Mouse (Mus musculus): ENCODE results near the gene Rps29. TPM values are rescaled to one million over a fixed set of nuclear protein-coding genes. Genes with fewer than 3 reads are reported as not detected.
"Not testable (repeated sequence)": the region's sequence is repeated elsewhere in the genome, so short reads cannot be mapped to it uniquely, and the experiment has no call there.

Gene Rps29
- 1,269 and 1,739 TPM in 2 replicates for polyA plus RNA-seq (2012; rRNA removed)

GRCm38 (mm10) chr12:69158765-69159577 lies at the start of gene Rps29:
Gene Rps29, minus strand, starts transcription at chr12:69159186.
- H3K27me3 ChIP-seq (replicated peaks; ENCODE audit: control insufficient read depth, insufficient read depth, low read length): not testable (repeated sequence)
- under 1% methylated on average over 58 of the region's 68 CpGs for WGBS

GRCm38 (mm10) chr12:69208520-69208919 lies 49.5 kb upstream of the Rps29 start:
- no peak overlapping the region for H3K4me3 ChIP-seq (ENCODE audit: insufficient read depth, low read depth, low read length)
- TF ChIP-seq POLR2A (IDR thresholded peaks at IDR 0.05; ENCODE audit: low read depth, low read length) (no peak), CTCF (conservative IDR thresholded peaks at IDR 0.05; ENCODE audit: insufficient read depth, insufficient read length, low read depth, low read length) (0 out of 2 replicates have a peak, but pooled peaks have one; percentile 3)
- no peaks in the 10 kb centered on the region for H3K27me3 ChIP-seq (replicated peaks; ENCODE audit: control insufficient read depth, insufficient read depth, low read length)
- no peaks in the 10 kb centered on the region for H3K4me1 ChIP-seq (ENCODE audit: control insufficient read depth, insufficient read depth, low read length)
- no peak for DNase-seq
- H3K27ac ChIP-seq (ENCODE audit: insufficient read depth, low read depth, low read length): no peak overlapping the region
- no peaks in the 10 kb centered on the region for H3K36me3 ChIP-seq (ENCODE audit: control insufficient read depth, insufficient read depth, low read length)
- WGBS: 93% methylated on average over 2 of the region's 2 CpGs

More at GRCm38 (mm10) chr12:69158765-69159577, at the start of gene Rps29:
- DNase-seq: peak; percentile 99
- not testable (repeated sequence) for H3K4me1 ChIP-seq (ENCODE audit: control insufficient read depth, insufficient read depth, low read length)
- Histone ChIP-seq H3K4me3 (ENCODE audit: insufficient read depth, low read depth, low read length) (peak within 1 kb of the TSS; percentile 83), H3K36me3 (ENCODE audit: control insufficient read depth, insufficient read depth, low read length) (peaks cover 10% of the 10 kb centered on the region), H3K27ac (ENCODE audit: insufficient read depth, low read depth, low read length) (peak within 1 kb of the TSS; percentile 84)
- TF ChIP-seq POLR2A (IDR thresholded peaks at IDR 0.05; ENCODE audit: low read depth, low read length): peak; percentile 85

GRCm38 (mm10) chr12:69207926-69208325 lies 48.9 kb upstream of the Rps29 start:
- no peak for DNase-seq
- no peak overlapping the region for H3K27ac ChIP-seq (ENCODE audit: insufficient read depth, low read depth, low read length)
- no peaks in the 10 kb centered on the region for H3K36me3 ChIP-seq (ENCODE audit: control insufficient read depth, insufficient read depth, low read length)
- TF ChIP-seq POLR2A (IDR thresholded peaks at IDR 0.05; ENCODE audit: low read depth, low read length): no peak
- no peak for TF ChIP-seq CTCF (conservative IDR thresholded peaks at IDR 0.05; ENCODE audit: insufficient read depth, insufficient read length, low read depth, low read length)
- no peak overlapping the region for H3K4me3 ChIP-seq (ENCODE audit: insufficient read depth, low read depth, low read length)
- no peaks in the 10 kb centered on the region for H3K27me3 ChIP-seq (replicated peaks; ENCODE audit: control insufficient read depth, insufficient read depth, low read length)
- 97% methylated on average over 7 of the region's 7 CpGs for WGBS
- no peaks in the 10 kb centered on the region for H3K4me1 ChIP-seq (ENCODE audit: control insufficient read depth, insufficient read depth, low read length)

GRCm38 (mm10) chr12:69207396-69207795 lies 48.4 kb upstream of the Rps29 start:
- no peaks in the 10 kb centered on the region for H3K4me1 ChIP-seq (ENCODE audit: control insufficient read depth, insufficient read depth, low read length)
- 91% methylated on average over 8 of the region's 8 CpGs for WGBS
- TF ChIP-seq POLR2A (IDR thresholded peaks at IDR 0.05; ENCODE audit: low read depth, low read length) (no peak), CTCF (conservative IDR thresholded peaks at IDR 0.05; ENCODE audit: insufficient read depth, insufficient read length, low read depth, low read length) (no peak)
- H3K27ac ChIP-seq (ENCODE audit: insufficient read depth, low read depth, low read length): no peak overlapping the region
- no peak overlapping the region for H3K4me3 ChIP-seq (ENCODE audit: insufficient read depth, low read depth, low read length)
- DNase-seq: no peak
- H3K27me3 ChIP-seq (replicated peaks; ENCODE audit: control insufficient read depth, insufficient read depth, low read length): no peaks in the 10 kb centered on the region
- no peaks in the 10 kb centered on the region for H3K36me3 ChIP-seq (ENCODE audit: control insufficient read depth, insufficient read depth, low read length)

- H3K27ac ChIP-seq (ENCODE audit: insufficient read depth, low read depth, low read length): no peak within 1 kb of the TSS
- TF ChIP-seq POLR2A (IDR thresholded peaks at IDR 0.05; ENCODE audit: low read depth, low read length) (no peak), CTCF (conservative IDR thresholded peaks at IDR 0.05; ENCODE audit: insufficient read depth, insufficient read length, low read depth, low read length) (no peak)
- no peak for DNase-seq
- no peaks in the 10 kb centered on the region for H3K36me3 ChIP-seq (ENCODE audit: control insufficient read depth, insufficient read depth, low read length)
- no peaks in the 10 kb centered on the region; the same call in 1 of the 2 replicates for H3K4me1 ChIP-seq (ENCODE audit: control insufficient read depth, insufficient read depth, low read length)
- H3K27me3 ChIP-seq (replicated peaks; ENCODE audit: control insufficient read depth, insufficient read depth, low read length): no peaks in the 10 kb centered on the region
- no peak within 1 kb of the TSS for H3K4me3 ChIP-seq (ENCODE audit: insufficient read depth, low read depth, low read length)
- WGBS: 78% methylated on average over 16 of the region's 16 CpGs
Observed at GRCm38 (mm10) chr12:69204052-69204833, 45.3 kb upstream of the Rps29 start, which contains the start of gene Gm49384. Gene Gm49384, minus strand, starts transcription at chr12:69204267.

- H3K36me3 ChIP-seq (ENCODE audit: control insufficient read depth, insufficient read depth, low read length): no peaks in the 10 kb centered on the region; the same call in 1 of the 2 replicates
- no peak for TF ChIP-seq CTCF (conservative IDR thresholded peaks at IDR 0.05; ENCODE audit: insufficient read depth, insufficient read length, low read depth, low read length)
- H3K4me3 ChIP-seq (ENCODE audit: insufficient read depth, low read depth, low read length): no peak overlapping the region
- DNase-seq: no peak
- H3K27ac ChIP-seq (ENCODE audit: insufficient read depth, low read depth, low read length): no peak overlapping the region
- peaks cover 5% of the 10 kb centered on the region; the same call in 1 of the 2 replicates for H3K4me1 ChIP-seq (ENCODE audit: control insufficient read depth, insufficient read depth, low read length)
- no peaks in the 10 kb centered on the region for H3K27me3 ChIP-seq (replicated peaks; ENCODE audit: control insufficient read depth, insufficient read depth, low read length)
Observed at GRCm38 (mm10) chr12:69198985-69199384, 40.0 kb upstream of the Rps29 start.

GRCm38 (mm10) chr12:69198164-69198535 lies 39.2 kb upstream of the Rps29 start, which contains the start of gene Dnaaf2:
Gene Dnaaf2, minus strand, starts transcription at chr12:69198429.
- Histone ChIP-seq H3K27ac (ENCODE audit: insufficient read depth, low read depth, low read length) (peak within 1 kb of the TSS; percentile 81), H3K4me1 (ENCODE audit: control insufficient read depth, insufficient read depth, low read length) (peaks cover 5% of the 10 kb centered on the region; the same call in 1 of the 2 replicates), H3K36me3 (ENCODE audit: control insufficient read depth, insufficient read depth, low read length) (no peaks in the 10 kb centered on the region; the same call in 1 of the 2 replicates), H3K27me3 (replicated peaks; ENCODE audit: control insufficient read depth, insufficient read depth, low read length) (no peaks in the 10 kb centered on the region), H3K4me3 (ENCODE audit: insufficient read depth, low read depth, low read length) (peak within 1 kb of the TSS; percentile 68)
- TF ChIP-seq POLR2A (IDR thresholded peaks at IDR 0.05; ENCODE audit: low read depth, low read length): no peak
- DNase-seq: peak; percentile 91
- WGBS: under 1% methylated on average over 18 of the region's 18 CpGs

All from kidney, adult 2 months (tissue).